Mouse (Mus musculus) thymus, postnatal 36 days (tissue): ENCODE results near the gene Klhl25.
"Not testable (repeated sequence)": the region's sequence is repeated elsewhere in the genome, so short reads cannot be mapped to it uniquely, and the experiment has no call there.

Experiments
- DNase-seq, 2 experiments: peaks; one replicate each; pipeline ENCODE4 v3.0.0; 2022; ENCODE audit warnings: mixed read lengths in 2 of 2

The Klhl25 gene

GRCm38 (mm10) chr7:75848115-75848775, at the start of gene Klhl25:
Klhl25 (plus strand) TSS chr7:75848310.
- peak; percentile 90 to 91 for DNase-seq

- DNase-seq = no peak
Observed at GRCm38 (mm10) chr7:75800530-75800929, 47.6 kb upstream of the Klhl25 start.

GRCm38 (mm10) chr7:75801022-75801421, 47.1 kb upstream of the Klhl25 start:
- DNase-seq = no peak

GRCm38 (mm10) chr7:75801621-75802358, 46.3 kb upstream of the Klhl25 start:
- no peak for DNase-seq

GRCm38 (mm10) chr7:75802887-75803286, 45.2 kb upstream of the Klhl25 start:
- no peak for DNase-seq

- DNase-seq = no peak
Observed at GRCm38 (mm10) chr7:75806161-75806560, 41.9 kb upstream of the Klhl25 start.

GRCm38 (mm10) chr7:75806711-75807110, 41.4 kb upstream of the Klhl25 start:
- no peak for DNase-seq

- DNase-seq = no peak
Observed at GRCm38 (mm10) chr7:75807460-75808304, 40.4 kb upstream of the Klhl25 start.

- no peak for DNase-seq
Observed at GRCm38 (mm10) chr7:75820687-75821086, 27.4 kb upstream of the Klhl25 start.

GRCm38 (mm10) chr7:75822087-75822668, 25.9 kb upstream of the Klhl25 start:
- no peak for DNase-seq

GRCm38 (mm10) chr7:75823071-75823470, 25.0 kb upstream of the Klhl25 start:
- no peak for DNase-seq

GRCm38 (mm10) chr7:75826360-75827103, 21.6 kb upstream of the Klhl25 start:
- no peak for DNase-seq

- no peak for DNase-seq
Observed at GRCm38 (mm10) chr7:75827357-75827756, 20.8 kb upstream of the Klhl25 start.

- DNase-seq = peak; percentile 61 to 70
Observed at GRCm38 (mm10) chr7:75827850-75828249, 20.3 kb upstream of the Klhl25 start.

- no peak for DNase-seq
Observed at GRCm38 (mm10) chr7:75828536-75828935, 19.6 kb upstream of the Klhl25 start.

GRCm38 (mm10) chr7:75830251-75831060, 17.7 kb upstream of the Klhl25 start:
- no peak for DNase-seq

- DNase-seq = not testable (repeated sequence)
Observed at GRCm38 (mm10) chr7:75833960-75834359, 14.2 kb upstream of the Klhl25 start.

- DNase-seq = not testable (repeated sequence)
Observed at GRCm38 (mm10) chr7:75834932-75835631, 13.0 kb upstream of the Klhl25 start.

- DNase-seq = no peak
Observed at GRCm38 (mm10) chr7:75840071-75840470, 8.0 kb upstream of the Klhl25 start.

- DNase-seq = no peak
Observed at GRCm38 (mm10) chr7:75842306-75842705, 5.8 kb upstream of the Klhl25 start.

- DNase-seq = no peak
Observed at GRCm38 (mm10) chr7:75845936-75846335, 2.2 kb upstream of the Klhl25 start.
